Mouse (Mus musculus) activated CD4-positive, CD25-positive, alpha-beta regulatory T cell, adult 4 months (primary cell): ENCODE measurements around the gene Npnt. TPM values are rescaled to one million over a fixed set of nuclear protein-coding genes. Genes with fewer than 3 reads are reported as not detected.
A peak's percentile ranks its signal among the peaks of the same experiment; 100 is the strongest.

Experiments used
- ATAC-seq: one replicate; pipeline ENCODE4 v1.8.0; 2017
- polyA plus RNA-seq, 2 experiments: library from polyadenylated mRNA; unstranded; fragments of 100-300 nt; shearing (Covaris generic); gene quantifications; one replicate each; pipeline ENCODE4 v1.2.1; 2017

Npnt gene
- polyA plus RNA-seq, 2 experiments from 2014 or later, result 0.29 TPM; not detected in 1

DNA sequence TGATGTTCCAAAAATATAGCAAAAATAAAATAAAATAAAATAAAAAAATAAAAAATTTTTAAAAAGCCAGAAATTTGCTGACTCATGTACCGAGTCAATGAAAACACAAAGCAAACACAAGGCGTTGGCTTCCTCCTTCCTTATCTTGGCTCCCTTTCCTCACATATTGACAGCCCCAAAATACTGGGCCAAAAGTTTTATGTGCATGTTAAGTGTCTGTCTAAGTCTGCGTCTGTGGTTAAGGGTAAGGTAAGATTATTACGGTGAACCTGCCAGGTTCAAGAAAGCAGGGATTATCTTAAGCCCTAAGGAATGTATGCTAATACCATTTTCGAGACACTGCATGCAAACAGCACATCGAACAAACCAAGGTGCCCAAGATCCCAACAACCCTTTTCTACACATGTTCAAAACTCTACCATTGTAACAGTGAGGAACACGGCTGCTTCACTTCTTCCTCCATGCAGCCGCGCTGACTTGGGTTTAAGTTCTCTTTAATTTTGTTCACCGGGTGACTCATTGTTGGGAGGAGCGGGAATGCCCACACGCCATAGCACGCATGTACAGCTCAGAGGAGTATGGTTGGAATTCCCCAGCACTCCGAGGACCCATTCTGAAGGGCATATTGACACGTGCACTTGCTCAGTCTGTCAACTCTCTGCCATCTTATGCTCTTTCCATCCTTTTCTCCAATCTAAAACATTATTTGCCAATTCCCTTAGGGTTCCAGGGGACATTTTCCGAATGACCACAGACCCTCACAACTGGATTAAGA lies 62.8 kb downstream of the Npnt start:
- no peak for ATAC-seq

- no peak for ATAC-seq
These were observed 63.6 kb downstream of the Npnt start for GRCm38 (mm10) chr3:132886419-132887050.

DNA sequence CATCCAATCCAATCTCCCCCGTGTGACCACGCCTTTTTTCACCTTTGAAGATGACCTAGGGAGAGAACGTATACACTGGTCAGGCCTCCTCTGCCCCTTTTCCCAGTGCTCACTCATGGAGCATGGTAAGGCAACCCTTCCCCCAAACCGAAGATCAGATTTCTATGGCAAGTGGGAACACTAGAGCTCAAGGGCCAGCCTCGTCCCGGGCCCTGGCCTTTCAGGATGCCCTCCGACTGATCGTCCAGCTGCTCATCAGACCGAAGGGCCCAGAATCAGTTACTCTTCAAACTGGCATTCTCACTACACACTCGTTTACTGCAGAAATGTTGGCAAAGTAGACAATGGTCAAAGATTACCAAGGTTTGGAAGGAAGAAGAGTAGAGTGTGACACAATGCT lies 65.6 kb downstream of the Npnt start:
- ATAC-seq, result no peak

GRCm38 (mm10) chr3:132883256-132883655 lies 66.8 kb downstream of the Npnt start:
- ATAC-seq, result no peak

- no peak for ATAC-seq
These were observed 69.3 kb downstream of the Npnt start for GRCm38 (mm10) chr3:132880826-132881225.

DNA sequence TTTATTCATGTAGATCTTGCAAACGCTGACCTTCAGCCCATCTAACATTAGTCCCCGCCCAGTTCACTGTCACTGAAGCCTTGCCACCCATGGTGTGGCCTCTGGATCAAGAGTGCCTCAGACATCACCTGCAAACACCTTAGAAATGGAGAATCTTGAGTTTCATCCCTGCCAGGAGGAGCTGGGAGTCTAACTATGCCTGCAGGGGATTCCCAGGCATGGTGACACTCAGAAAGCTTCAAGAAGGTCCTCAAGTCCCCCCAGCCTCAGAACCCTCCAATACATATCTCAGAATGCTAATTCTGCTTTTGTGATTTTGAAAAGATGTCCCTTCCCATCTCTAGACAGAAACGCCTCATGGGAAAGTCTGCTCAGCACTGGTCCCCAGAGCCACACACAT lies 69.7 kb downstream of the Npnt start:
- no peak for ATAC-seq

- ATAC-seq, result no peak
These were observed 73.0 kb downstream of the Npnt start for GRCm38 (mm10) chr3:132876933-132877676.

- no peak for ATAC-seq
These were observed 73.9 kb downstream of the Npnt start for GRCm38 (mm10) chr3:132876011-132876708.

DNA sequence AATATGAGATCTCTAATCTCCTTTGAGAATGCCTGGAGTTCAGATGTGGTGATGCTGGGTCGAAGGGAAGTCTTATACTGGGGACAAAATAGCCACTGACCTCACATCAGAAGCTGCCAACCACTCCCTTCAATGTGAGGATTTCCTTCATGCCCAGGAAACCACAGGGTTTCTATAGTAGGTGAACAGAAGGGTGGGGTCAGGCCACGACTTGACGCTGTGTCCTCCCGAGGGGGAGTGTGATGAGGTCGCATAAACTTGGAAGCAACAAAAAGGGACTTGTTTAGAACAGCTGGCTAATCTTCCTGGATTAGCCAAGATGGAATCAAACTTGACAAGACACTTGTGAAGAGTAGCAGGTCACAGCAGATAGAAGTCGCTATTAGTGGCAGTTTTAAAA lies 76.8 kb downstream of the Npnt start:
- ATAC-seq, result no peak

DNA sequence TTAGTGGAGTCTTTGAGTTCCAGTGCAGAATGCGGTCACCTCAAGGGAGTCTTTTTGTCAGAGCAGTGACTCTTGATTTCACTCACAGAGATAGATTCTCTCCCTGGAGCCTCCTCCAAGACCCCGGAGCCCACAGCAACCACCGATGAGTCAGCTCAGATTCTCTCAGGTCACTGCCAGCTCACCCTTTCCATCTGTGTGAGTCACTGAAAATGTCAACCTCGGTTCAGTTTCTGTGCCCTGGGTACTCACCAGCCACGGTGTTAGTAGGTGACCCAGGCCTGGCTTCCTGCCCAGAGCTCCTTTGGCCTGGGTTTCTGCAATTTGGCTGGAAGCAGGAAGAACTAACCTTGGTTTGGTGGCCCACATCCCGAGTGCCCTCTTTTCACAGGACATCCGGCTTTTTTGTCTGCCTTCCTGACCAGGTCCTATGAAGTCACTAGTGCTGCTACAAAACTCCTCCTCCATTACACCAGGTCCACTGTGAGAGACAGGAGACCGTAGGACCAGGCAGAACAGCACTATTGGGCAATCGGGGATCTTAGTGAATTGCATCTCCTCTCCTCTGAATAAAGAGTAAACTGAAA lies 78.7 kb downstream of the Npnt start:
- peak; percentile 87 for ATAC-seq

- no peak for ATAC-seq
These were observed 80.0 kb downstream of the Npnt start for GRCm38 (mm10) chr3:132870079-132870478.

GRCm38 (mm10) chr3:132868838-132869237 lies 81.3 kb downstream of the Npnt start:
- ATAC-seq, result no peak

GRCm38 (mm10) chr3:132866984-132867383 lies 83.1 kb downstream of the Npnt start:
- no peak for ATAC-seq

- ATAC-seq, result no peak
These were observed 84.5 kb downstream of the Npnt start for GRCm38 (mm10) chr3:132865596-132865995.

DNA sequence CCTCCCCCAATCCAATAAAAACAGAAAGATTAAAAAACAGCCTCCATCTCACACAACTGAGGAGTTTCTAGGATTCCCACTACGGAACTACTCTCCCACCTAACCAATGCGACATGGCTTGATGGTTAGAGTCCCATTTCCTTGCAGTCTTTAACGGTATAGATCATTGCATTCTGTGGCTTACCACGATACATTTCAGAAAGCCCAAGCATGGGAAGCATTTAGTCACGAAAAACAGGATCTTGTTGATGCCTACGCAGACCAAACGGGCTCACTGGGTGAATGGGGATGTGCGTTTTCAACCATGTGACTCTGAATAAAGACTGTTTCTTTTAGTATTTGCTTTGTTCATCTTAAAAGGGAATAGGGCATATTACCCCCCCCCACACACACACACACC lies 85.1 kb downstream of the Npnt start:
- no peak for ATAC-seq

DNA sequence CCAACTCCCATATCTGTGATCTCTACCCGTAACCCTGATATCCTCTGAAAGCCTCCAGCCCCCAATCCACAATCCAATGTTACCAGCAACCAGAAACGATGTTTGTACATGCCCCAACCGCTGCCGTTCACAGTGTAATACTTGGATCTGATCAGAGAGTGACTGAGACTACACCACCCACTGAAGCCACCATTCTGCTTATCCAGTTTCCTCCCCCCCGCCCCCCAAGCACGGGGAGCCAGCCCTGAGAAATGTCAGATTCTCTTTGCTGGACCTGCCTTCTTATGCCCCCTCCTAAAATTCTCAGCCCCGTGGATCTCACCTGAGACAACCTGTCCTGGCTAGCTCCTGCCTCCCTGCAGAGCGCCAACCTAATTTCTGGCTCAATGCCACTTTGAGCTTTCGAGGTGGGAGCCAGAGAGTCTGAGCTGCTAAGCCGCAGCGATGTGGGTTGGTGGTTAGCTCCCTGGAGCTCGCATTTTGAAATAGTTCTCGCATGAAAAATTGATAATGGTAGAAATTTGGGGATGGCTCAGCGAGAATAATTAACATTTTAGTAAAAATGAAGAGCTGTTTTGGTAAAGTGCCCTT lies 85.7 kb downstream of the Npnt start:
- no peak for ATAC-seq

GRCm38 (mm10) chr3:132863843-132864242 lies 86.2 kb downstream of the Npnt start:
- ATAC-seq, result no peak

GRCm38 (mm10) chr3:132860796-132861195 lies 89.3 kb downstream of the Npnt start:
- no peak for ATAC-seq

DNA sequence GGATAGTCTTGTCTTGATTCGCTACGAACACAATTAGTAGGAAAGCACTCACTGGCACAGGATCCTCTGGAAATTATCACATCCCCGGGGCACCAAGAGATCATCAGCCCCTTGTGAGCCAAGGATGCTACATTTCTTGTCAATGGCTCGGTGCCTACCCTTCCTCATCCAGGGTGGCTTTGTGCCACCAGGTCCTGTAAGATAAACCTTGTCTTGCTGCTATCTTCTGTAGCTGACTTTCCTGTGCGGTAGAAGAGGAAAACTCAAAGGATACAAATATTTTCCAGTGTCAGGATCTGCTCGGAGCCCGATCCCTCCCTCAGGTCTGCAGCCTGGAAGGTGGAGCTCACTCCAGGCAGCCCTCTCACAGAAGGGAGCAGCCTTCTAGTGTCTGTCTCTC lies 90.5 kb downstream of the Npnt start:
- ATAC-seq, result no peak

GRCm38 (mm10) chr3:132858849-132859248 lies 91.2 kb downstream of the Npnt start:
- no peak for ATAC-seq

DNA sequence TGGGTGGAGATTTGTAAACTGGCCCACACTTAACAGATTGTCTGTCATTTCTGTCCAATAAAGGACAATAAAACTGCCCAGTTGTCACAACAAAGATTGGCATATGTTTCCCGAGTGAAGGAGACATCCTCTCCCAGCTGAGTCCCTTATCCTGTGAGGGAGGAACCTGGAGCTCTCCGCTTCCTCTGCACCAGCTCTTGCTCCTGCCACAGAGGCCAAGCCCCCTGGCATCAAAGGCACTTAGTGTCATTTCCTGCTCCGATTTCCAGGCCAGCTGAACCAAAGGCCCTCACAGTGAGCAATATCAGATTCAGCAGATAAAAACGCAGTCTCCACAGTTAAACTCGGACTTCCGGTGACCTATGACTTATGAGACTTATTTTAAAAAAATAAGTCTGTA lies 93.4 kb downstream of the Npnt start:
- ATAC-seq, result no peak
